Mouse (Mus musculus) spleen, embryonic (tissue): ENCODE measurements at regions not wholly inside any gene's neighbourhood (a gene's known extent, or its start where the extent isn't known, plus 50 kb on each side); places are given as distances from the start of the nearest gene placed in this dataset.

Experiments used
- CTCF ChIA-PET: fragments of 350-600 bp; sonication (Branson Sonifier 250); formaldehyde crosslinking; loops from one replicate; lab custom pipeline; 2022; lab: Charles Lee

DNA sequence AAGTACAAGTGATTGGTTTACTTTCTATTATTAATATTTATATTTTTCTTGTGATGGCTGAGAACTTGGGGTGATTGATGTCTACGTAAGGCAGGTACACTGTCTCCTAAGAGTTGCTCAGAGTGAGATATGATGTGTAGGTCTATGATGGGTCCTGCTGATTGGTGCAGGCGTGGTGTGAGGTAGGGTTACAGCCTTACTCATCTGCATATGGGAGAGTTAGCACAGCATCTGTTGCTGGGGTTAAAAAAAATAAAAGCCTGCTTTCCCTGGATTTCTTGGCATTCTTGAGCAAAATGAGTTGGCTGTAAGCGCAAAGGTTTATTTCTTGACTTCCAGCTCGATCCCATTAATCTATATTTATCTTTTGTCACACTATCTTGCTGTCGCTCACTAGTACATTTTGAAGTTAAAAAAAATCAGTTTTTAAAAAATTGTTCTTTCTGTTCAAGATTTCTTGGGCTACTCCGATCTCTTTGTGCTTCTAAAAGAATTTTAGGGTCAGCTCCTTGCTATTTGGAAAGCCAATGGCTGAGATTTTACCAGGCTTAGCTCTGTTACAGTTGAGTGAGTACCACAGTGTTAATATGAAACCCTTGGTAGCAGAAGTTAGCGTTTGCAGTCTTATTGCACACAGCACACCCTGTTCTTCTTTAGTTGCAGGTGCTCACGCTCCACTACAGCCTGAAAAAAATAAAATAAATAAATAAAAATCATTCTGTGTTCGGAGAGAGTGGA is 482.0 kb downstream of the Plekhb2 start:
- CTCF ChIA-PET, result no interaction called here

DNA sequence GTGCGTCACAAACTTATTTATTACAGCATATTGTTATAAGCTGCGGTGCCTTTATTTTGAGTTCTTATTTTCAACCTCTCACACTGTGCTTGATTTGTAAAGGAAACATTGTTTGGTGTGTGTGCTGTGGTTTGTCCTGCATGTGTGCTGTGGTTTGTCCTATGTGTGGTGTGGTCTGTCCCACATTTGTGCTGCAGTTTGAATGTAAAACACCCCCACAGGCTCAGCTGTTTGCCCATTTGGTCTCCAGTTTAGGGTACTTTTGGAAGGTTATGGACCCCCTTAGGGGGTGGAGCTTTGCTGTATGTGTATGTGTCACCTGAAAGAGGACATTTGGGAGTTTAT is 482.5 kb downstream of the Plekhb2 start:
- CTCF ChIA-PET, result no interaction called here

- CTCF ChIA-PET, result no interaction called here
Observed at GRCm38 (mm10) chr1:35337647-35338046, 487.9 kb downstream of the Plekhb2 start.

DNA sequence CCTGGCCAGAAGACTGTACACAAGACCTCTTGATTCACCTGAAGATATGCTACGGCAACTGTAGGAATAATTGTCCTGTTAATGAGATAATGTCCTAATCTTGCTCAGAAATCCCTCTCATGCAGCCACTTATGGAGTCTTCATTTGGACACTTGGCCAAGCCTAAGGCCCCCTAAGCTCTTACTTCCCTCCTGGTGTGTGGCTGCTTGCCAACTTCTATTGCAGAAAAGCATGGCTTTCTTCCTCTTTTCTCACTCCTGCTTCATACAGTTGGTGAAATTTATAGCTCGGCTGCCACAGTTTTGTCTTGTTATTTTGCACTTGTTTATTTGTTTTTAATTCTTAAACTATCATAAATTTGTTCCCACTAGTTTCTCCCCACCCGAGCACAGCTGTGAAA is 488.4 kb downstream of the Plekhb2 start:
- CTCF ChIA-PET, result no interaction called here

- CTCF ChIA-PET, result no interaction called here
Observed at GRCm38 (mm10) chr1:35344539-35344938, 494.8 kb downstream of the Plekhb2 start.

GRCm38 (mm10) chr1:35348294-35348693 is 498.5 kb downstream of the Plekhb2 start:
- CTCF ChIA-PET, result no interaction called here

GRCm38 (mm10) chr1:35358981-35359380 is 509.2 kb downstream of the Plekhb2 start:
- CTCF ChIA-PET, result no interaction called here

- CTCF ChIA-PET, result no interaction called here
Observed at GRCm38 (mm10) chr1:35361465-35361864, 511.7 kb downstream of the Plekhb2 start.

DNA sequence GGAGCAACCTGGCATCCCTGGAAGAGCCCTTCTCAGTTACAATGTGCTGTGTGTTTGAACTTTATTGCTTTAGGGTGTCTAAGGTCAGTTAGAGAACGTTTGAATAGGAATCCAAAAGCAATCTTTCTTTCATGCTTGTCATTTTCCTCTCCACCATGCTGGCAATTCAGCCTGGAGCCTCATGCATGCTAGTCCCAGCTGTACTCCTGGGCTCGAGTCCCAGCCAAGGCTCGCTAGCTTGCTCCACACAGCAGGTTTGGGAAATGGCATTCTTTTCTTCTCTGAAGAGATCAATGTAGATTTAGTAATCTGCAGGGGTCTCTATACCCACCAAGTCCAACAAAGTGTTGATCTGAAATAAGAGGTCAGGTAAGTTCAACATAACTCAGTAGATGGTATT is 513.1 kb downstream of the Plekhb2 start:
- CTCF ChIA-PET, result no interaction called here

GRCm38 (mm10) chr1:35366559-35366958 is 516.8 kb downstream of the Plekhb2 start:
- CTCF ChIA-PET, result no interaction called here

DNA sequence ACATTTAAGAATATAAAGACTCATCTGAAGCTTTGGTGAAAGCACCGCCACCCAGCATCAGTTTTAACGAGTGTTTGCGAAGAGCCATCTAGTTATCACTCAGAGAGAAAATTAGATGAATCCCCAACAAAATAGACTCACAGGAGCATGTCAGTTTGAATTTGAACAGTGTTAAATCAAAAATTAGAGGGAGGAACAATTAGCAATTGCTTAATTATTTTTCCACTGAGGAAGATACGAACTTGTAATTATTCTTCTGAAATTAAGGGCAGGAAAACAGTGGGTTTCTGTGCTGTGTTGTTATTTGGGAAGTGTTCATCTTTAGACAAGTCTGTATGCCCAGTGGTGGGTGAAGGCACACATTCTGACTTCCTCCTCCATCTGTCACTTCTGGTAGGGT is 523.0 kb downstream of the Plekhb2 start:
- CTCF ChIA-PET, result no interaction called here

DNA sequence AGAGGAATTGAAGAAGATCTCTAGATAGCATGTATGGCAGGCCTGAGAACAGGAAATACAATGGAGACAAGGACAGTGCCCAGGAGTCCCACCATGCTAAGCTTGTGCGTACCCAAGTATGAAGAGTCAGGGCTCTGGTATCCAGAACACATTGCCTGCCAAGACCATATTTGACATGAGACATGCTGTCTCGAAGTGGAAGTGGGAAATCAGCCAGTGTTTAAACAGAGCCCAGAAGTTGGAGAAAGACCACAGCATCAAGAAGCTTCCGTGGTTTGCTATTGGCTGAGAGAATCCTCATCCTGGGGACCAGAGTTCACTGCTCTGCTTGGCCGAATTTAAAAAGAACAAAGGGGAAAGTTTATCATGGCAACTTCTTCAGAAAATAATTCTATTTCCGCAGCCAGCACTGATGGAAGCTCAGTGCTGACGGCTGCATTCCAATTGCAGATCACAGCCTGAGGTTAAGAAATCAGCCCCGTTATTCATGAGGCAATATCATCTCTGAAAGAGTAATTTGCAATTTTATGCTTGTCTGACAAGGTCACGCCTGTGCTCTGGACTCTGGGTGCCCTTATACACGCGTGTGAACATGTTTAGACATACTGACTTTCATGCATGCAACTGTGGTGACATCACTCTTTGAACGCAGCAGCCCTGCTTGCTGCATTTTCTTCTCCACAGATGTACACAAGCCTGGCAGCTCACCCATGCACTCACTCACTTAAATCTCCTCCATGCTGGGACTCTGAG is 531.0 kb downstream of the Plekhb2 start:
- CTCF ChIA-PET, result no interaction called here

GRCm38 (mm10) chr1:35385430-35385829 is 535.7 kb downstream of the Plekhb2 start:
- CTCF ChIA-PET, result no interaction called here

DNA sequence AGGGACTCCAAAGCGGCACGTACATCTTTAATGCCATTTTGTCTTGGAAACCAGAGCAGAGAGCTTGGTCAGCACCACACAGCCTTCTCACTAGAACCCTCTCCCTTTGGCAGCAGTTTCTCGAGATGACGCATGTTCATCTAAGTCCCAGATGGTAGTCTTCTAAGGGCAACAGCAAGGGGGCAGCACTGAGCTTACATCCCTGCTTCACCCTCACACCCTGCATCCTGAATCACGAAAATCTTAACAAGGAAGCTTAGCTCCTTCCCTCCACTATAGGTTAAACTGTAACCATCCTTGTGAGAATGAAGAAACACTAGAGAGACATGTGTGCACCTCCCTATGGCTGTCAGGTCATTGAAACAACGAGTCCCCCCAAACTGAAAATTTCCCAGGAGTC is 538.4 kb downstream of the Plekhb2 start:
- CTCF ChIA-PET, result no interaction called here

DNA sequence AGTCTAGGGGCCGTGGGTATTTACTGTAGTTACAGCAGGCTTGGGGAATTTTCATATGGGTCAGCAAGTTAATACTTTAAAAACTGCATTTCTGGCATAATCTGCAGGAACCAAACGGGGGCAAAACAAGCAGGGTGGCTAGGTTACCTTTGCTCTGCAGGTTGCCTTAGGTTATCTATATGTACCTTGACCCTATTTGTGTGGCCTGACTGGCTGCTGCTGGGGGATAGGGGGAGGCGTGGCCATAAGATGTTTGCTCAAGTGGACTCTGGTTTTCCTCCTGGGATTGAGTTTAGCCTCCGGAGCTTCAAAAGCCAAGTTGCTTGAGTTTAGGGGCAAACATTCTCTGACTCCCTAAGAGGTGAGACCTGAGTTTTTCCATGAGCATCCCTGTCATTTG is 540.6 kb downstream of the Plekhb2 start:
- CTCF ChIA-PET, result no interaction called here

- CTCF ChIA-PET, result no interaction called here
Observed at GRCm38 (mm10) chr1:35390858-35391586, 541.2 kb downstream of the Plekhb2 start.

DNA sequence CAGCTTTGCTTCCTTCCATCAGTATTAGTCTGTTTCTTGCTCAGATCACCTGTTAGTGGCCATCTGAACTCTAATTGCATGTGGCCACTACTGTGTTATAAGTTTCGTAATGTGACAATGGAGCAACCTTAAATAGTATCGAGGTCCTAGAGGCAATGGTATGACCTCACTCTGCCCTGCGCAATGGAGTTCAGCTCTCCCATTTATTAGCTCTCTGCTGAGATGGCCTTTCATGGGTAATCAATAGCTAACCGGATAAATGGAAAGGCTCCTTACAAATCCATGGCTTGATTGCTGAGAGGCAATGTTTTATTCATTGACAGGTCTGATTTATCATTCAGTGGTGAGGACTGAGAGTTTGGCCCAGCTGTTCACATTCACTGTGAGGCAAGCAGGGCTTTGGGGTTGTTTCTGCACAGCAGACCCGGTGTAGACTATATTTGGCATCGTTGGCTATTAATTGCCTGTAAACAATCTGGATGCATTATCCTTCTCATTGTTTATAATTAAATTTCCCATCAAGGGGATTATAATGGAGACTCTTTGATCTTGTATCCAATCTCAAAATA is 543.9 kb downstream of the Plekhb2 start:
- CTCF ChIA-PET, result no interaction called here

- CTCF ChIA-PET, result no interaction called here
Observed at GRCm38 (mm10) chr1:35400674-35401359, 551.0 kb downstream of the Plekhb2 start.

DNA sequence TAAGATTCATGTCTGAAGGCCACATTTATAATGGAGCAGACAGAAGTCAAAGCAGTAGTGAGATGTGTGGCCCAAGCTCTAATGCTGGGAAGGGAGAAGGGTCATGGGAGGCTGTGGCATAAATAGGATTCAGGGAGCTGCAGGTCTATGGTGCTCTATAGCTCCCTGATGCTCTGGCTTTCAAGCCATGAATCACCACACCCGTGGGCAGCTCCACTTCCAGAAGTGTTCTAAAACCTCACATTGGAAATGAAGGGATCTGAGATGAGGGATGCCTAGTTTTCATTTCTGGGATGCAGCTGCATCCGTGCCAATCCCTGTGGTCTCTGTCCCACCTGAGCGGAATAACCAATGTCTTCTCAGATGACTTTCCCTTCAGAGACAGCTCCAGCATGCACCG is 553.2 kb downstream of the Plekhb2 start:
- CTCF ChIA-PET, result no interaction called here

GRCm38 (mm10) chr1:35405418-35405817 is 555.6 kb downstream of the Plekhb2 start:
- CTCF ChIA-PET, result no interaction called here

- CTCF ChIA-PET, result no interaction called here
Observed at GRCm38 (mm10) chr1:35415646-35416045, 565.9 kb downstream of the Plekhb2 start.
